Mouse (Mus musculus) spleen, adult 2 months (tissue): Measurements from ENCODE around the gene Gucy1b2. TPM values are rescaled to one million over a fixed set of nuclear protein-coding genes. Genes with fewer than 3 reads are reported as not detected.

Source experiments
- DNase-seq, 2 experiments: peaks; one replicate each; pipeline versions ENCODE4 v3.0.0 to v3.0.0-alpha.2; 2012 to 2021; ENCODE audit warnings: low spot score in 2 of 2, low read depth in 1 of 2
- H3K27ac ChIP-seq: fragments of 200-500 bp; 2 replicates; pipeline ENCODE4 v1.5.1; 2012; ENCODE audit warnings: low read length, inconsistent platforms; ENCODE audit not compliant: insufficient read depth
- H3K27me3 ChIP-seq: fragments of 200-500 bp; 2 replicates; pipeline ENCODE4 v1.6.1; 2012; ENCODE audit warnings: mild to moderate bottlenecking, moderate library complexity, low read length, inconsistent platforms; ENCODE audit not compliant: control insufficient read depth, insufficient read depth
- H3K36me3 ChIP-seq: fragments of 200-500 bp; 2 replicates; pipeline ENCODE4 v1.6.1; 2012; ENCODE audit warnings: mild to moderate bottlenecking, low read length, inconsistent platforms; ENCODE audit not compliant: control insufficient read depth, insufficient read depth
- H3K4me1 ChIP-seq: fragments of 200-500 bp; 2 replicates; pipeline ENCODE4 v1.6.1; 2011; ENCODE audit warnings: inconsistent platforms; ENCODE audit not compliant: control insufficient read depth, insufficient read depth, insufficient read length
- H3K4me3 ChIP-seq: fragments of 200-500 bp; 2 replicates; pipeline ENCODE4 v1.5.1; 2011; ENCODE audit warnings: mild to moderate bottlenecking, inconsistent platforms; ENCODE audit not compliant: insufficient read depth, insufficient read length; ENCODE audit errors: extremely low read depth
- CTCF ChIP-seq: fragments of 200-500 bp; IDR thresholded peaks from 2 replicates; pipeline ENCODE4 v1.5.1; 2011; ENCODE audit warnings: mild to moderate bottlenecking, inconsistent platforms; ENCODE audit not compliant: insufficient read depth, insufficient read length, insufficient replicate concordance; ENCODE audit errors: extremely low read depth
- POLR2A ChIP-seq: fragments of 200-500 bp; IDR thresholded peaks from 2 replicates; pipeline ENCODE4 v1.6.1; 2011; ENCODE audit warnings: low read depth, low read length, inconsistent platforms
- WGBS: fragments of 180-500 bp; shearing (Covaris S2); methylation state at CpG from one replicate; pipeline ENCODE4 v1.1.7; 2018; 5-methylcytosine and 5-hydroxymethylcytosine counted together
- polyA plus RNA-seq: library from polyadenylated mRNA; depleted of rRNA; stranded (reverse); fragments of >200 nt; gene quantifications from 2 replicates; pipeline ENCODE4 v1.2.3, GENCODE M21; 2012

Gene Gucy1b2
- polyA plus RNA-seq, 1 experiment = not detected

DNA sequence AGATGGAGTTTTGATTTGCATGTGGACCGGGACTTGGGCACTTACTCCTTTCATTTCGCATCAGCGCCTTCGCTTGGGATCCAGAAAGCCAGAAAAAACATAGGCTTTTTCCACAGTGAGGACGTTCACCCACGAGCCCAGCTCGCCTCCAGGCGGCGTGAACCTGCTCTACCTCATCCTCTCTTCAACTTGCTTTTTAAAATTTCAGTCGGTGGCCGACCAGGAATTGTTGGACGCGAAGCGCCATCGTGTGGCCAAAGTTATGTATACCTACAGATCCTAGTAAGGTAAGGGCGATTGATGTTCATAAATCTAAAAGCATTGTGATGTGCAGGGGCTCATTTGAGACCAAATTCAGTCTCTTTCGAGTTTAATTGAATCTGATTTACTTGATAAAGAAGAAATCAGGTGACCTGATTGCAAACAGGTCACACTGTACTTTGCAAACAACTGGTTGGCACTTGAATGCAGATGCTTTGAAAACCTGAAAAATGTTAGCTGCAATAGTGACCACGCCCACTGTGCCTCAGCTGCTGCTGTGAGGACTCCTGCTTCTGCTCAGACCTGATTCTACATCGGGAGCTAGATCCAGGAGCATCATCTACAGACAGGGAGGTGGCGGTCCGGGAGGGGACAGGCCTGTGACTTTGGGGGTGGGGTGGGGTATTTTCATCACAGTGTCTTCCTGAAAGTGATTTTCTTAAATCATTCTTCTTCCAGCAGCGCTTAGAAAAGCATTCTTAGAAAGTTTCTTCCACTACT, 1.5 kb upstream of the Gucy1b2 start:
- no peak overlapping the region for H3K27ac ChIP-seq
- peak; percentile 9 to 63 for DNase-seq
- no peak overlapping the region; the same call in 1 of the 2 replicates for H3K4me3 ChIP-seq
- H3K4me1 ChIP-seq = no peaks in the 10 kb centered on the region
- TF ChIP-seq POLR2A (no peak), CTCF (peak; percentile 45; the same call in 1 of the 2 replicates)
- no peaks in the 10 kb centered on the region for H3K36me3 ChIP-seq
- 19% methylated on average over 22 of the region's 22 CpGs for WGBS
- H3K27me3 ChIP-seq = no peaks in the 10 kb centered on the region

DNA sequence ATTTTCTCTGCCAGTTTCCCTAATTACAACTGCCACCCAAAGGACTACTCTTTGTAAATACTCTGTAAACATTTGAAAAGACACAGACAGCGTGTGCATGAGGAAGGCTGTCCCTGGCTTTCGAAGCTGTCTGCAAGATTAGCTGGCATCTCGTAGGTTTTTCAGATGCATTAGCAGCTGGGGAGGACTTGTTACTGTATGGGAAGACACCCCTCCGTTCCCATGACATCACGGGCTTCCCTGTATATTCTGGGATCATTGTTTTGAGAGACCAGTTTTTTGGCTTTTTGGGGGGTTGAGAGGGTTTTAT, 564 bp downstream of the Gucy1b2 start:
- no peaks in the 10 kb centered on the region for H3K36me3 ChIP-seq
- no peaks in the 10 kb centered on the region for H3K27me3 ChIP-seq
- TF ChIP-seq CTCF = no peak
- no peak for TF ChIP-seq POLR2A
- no peak overlapping the region for H3K4me3 ChIP-seq
- no peak overlapping the region for H3K27ac ChIP-seq
- no peak for DNase-seq
- WGBS = 81% methylated on average over 5 of the region's 5 CpGs
- H3K4me1 ChIP-seq = no peaks in the 10 kb centered on the region

DNA sequence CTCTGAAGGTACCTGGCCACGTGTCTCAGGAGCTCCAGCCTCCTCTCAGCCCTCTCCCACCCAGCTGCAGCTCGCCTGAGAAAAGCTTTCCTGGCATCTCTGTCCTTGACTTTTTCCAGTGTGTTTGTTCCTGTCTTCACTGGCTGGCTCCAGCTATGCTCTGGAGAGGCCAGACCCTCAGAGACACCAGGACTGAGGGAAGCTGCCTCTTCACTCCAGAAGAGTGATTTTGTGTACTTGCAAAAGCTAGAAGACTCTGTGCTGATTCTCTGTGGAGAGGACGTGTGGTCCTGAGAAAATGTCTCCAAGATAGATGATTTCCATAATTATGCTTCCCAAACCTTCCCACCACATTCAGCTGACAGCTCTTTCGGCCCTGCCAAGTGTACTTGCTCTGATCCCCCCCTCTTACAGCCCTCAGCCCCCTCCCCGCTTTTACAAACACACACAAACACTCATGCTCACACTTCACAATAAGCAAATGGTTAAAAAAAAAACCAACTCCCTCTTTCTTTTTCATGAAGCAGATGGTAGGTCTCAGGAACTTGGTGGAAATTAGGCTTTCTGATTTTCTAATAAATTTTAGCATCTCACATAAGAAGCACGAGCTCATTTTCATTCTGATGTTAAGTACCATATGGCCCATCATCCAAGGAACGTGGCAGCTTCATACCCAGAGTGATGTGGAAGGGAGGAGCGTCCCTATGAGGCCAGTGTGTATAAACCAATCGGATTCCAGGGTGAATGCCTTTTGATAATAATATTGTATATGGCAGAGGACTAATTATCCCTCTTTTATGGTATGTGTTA, 1.1 kb downstream of the Gucy1b2 start:
- H3K27ac ChIP-seq = no peak overlapping the region
- TF ChIP-seq CTCF (no peak), POLR2A (no peak)
- WGBS = 80% methylated on average over 9 of the region's 9 CpGs
- H3K4me3 ChIP-seq = no peak overlapping the region
- DNase-seq = no peak
- no peaks in the 10 kb centered on the region for H3K27me3 ChIP-seq
- H3K4me1 ChIP-seq = no peaks in the 10 kb centered on the region
- H3K36me3 ChIP-seq = no peaks in the 10 kb centered on the region

DNA sequence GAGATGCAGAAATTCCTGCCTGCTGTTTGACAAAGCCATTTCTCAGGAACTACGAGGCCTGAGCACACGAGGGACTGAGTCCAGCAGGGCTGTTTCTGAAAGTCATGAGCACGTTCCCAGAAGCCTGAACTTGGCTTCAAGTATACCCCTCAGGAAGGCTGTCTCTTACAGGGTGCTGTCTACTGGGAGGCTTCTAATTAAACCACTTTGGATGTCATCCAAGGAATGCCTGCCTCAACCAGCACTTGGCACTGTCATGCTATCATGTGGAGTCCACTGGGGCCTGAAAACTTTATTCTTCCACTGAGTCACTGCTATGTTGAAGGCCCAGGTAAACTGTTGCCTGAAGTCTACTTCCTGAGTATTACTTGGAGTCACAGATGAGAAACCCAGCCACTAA, 2.0 kb downstream of the Gucy1b2 start:
- Histone ChIP-seq H3K27me3 (no peaks in the 10 kb centered on the region), H3K36me3 (no peaks in the 10 kb centered on the region), H3K27ac (no peak overlapping the region), H3K4me1 (no peaks in the 10 kb centered on the region), H3K4me3 (no peak overlapping the region)
- no peak for TF ChIP-seq CTCF
- no peak for DNase-seq
- WGBS = 79% methylated on average over 3 of the region's 3 CpGs

DNA sequence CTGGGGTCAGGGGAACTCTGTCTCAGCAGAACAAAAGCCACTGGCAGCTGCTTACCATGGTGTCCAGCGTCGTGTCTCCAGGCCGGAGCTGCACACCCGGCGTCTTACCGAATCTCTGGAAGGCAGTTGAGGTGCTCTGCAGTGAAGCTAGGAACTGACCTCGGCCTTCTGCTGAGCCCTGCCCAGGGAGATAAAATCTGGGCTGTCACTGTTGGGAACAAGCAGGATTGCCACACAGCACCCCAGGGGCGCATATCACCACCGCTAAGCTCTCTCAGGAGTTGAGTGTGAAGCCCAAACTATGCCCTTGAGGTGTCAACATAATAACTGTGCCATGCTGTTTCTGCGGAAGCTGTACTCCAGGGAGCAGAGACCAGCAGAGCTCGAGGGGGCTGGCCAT, 2.8 kb downstream of the Gucy1b2 start:
- H3K4me3 ChIP-seq = no peak overlapping the region
- H3K36me3 ChIP-seq = no peaks in the 10 kb centered on the region
- DNase-seq = no peak
- H3K27ac ChIP-seq = no peak overlapping the region
- no peaks in the 10 kb centered on the region for H3K4me1 ChIP-seq
- no peaks in the 10 kb centered on the region for H3K27me3 ChIP-seq
- no peak for TF ChIP-seq POLR2A
- WGBS = 86% methylated on average over 11 of the region's 11 CpGs

DNA sequence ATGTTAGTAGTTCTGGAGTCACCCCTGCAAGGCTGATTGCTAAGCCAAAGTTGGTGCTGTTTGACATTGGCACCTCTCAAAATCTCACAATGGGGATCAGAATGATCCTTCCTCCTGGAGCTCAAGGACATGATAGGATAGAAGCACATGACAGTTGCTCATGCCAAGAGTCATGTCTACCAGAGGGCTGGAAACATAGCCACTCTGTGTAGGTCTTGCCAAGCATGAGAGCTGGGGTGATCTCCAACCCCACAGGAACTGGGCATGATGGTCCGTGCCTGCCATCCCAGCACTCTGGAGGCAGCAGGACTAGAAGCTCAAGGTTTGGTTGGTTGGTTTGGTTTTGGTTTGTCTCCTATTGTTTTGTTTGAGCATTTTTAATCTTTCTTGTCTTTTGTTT, 5.4 kb downstream of the Gucy1b2 start:
- no peak for TF ChIP-seq POLR2A
- H3K27me3 ChIP-seq = no peaks in the 10 kb centered on the region
- 87% methylated on average over 1 of the region's 1 CpGs for WGBS
- no peak overlapping the region for H3K27ac ChIP-seq
- H3K4me1 ChIP-seq = no peaks in the 10 kb centered on the region
- DNase-seq = no peak
- no peaks in the 10 kb centered on the region for H3K36me3 ChIP-seq
- H3K4me3 ChIP-seq = no peak overlapping the region

DNA sequence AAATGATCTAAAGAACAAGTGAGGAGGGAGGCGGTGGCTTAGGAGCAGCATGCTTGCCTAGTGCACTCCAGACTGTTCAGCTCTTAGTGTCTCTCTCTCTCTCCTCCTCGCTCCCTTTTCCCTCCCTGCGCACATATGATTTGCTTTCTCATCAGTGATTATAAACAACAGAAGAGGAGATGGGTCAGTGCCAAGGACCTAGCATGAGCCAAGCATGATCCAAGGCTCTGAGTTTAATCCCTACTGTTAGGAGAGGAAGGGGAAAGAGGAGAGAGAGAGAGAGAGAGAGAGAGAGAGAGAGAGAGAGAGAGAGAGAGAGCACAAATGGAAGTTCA, 8.9 kb downstream of the Gucy1b2 start:
- Histone ChIP-seq H3K27ac (no peak overlapping the region), H3K4me3 (no peak overlapping the region), H3K36me3 (no peaks in the 10 kb centered on the region), H3K27me3 (no peaks in the 10 kb centered on the region), H3K4me1 (no peaks in the 10 kb centered on the region)
- no peak for TF ChIP-seq POLR2A
- no peak for TF ChIP-seq CTCF
- DNase-seq = no peak
- WGBS = 86% methylated on average over 3 of the region's 3 CpGs
